Mouse (Mus musculus): ENCODE measurements around the gene Snupn.

DNA sequence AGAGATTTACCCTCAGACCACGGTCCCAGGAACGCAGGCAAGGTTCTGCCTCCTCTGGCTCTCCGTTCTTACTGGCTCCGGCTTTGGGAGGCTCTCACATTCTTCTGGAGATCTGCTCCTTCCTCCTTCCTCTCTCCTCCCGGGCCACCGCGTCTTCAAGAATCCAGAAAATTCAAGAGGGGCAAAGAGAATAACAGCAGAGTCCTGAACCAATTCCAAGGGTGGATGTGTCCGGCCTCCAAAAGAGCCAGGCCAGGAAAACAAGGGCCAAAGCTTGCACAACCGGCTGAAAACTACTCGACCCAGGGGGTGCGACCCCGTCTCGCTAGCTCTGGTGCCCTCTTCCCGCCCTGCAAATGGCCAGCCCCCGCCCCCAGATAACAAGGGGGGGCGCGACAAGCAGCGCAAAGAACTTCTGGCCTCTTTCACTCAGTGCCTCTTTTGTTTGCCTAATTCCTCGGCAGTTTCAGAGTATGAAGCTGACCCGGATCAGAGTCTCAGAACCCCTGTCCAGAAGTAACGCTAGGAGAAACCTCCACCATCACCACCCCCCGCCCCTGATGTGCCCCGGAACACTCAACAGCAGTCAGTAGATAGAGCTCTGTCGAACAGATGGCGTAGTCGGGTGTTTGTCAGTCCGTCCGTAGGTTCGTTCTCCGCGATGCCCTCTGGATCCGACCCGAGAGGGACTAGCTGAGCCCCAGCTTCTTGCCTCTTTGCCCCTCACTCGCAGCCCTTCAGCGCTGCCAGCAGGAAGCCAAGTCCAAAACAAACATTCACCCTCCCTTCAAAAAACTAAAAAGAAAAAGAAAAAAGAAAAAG is 23.3 kb upstream of the Snupn start:
- TF ChIP-seq GATA1 (IDR thresholded peaks at IDR 0.05; ENCODE audit: borderline replicate concordance, low read length) (no peak), FLI1 (IDR thresholded peaks at IDR 0.05; ENCODE audit: low read length) (no peak)

All from megakaryocyte, embryonic 14.5 days (primary cell).